Mouse (Mus musculus): Measurements from ENCODE around the gene Mrap2. TPM values are rescaled to one million over a fixed set of nuclear protein-coding genes. Genes with fewer than 3 reads are reported as not detected.

The Mrap2 gene
- polyA plus RNA-seq, 1 experiment = 0.02 TPM

DNA sequence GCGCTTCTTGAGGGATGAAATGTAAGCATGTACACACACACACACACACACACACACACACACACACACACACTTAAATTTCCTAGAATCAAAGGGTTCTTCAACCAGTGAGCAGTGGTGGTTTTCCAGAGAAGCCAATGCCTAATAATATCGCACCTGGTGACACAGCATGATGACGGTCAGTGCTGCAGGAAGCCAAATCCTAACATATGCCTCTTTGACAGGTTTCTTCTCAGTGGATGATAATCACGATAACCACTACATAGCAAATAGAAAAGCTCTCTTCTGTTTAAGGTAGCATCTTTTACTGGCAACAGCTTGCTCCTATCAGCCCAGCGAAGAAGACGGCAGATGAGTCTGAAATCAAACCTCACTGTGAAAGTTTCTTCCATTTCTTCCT lies 53.9 kb downstream of the Mrap2 start:
- Histone ChIP-seq H3ac (ENCODE audit: control insufficient read depth, insufficient read length) (no peak overlapping the region), H3K36me3 (ENCODE audit: control insufficient read depth, insufficient read depth) (peaks cover 48% of the 10 kb centered on the region), H3K27me3 (ENCODE audit: control insufficient read depth, insufficient read depth, insufficient read length) (no peaks in the 10 kb centered on the region), H3K4me2 (ENCODE audit: low read depth) (no peak overlapping the region), H3K79me2 (ENCODE audit: control insufficient read depth, insufficient read depth) (no peaks in the 10 kb centered on the region), H3K4me3 (no peak overlapping the region)
- no peak for TF ChIP-seq SRF (IDR thresholded peaks at IDR 0.05; ENCODE audit: control insufficient read depth, insufficient read length, low read depth)
- TF ChIP-seq MAX (IDR thresholded peaks at IDR 0.05; ENCODE audit: low read depth) = no peak
- no peak for TF ChIP-seq TCF12 (IDR thresholded peaks at IDR 0.05; ENCODE audit: insufficient read depth, poor library complexity, severe bottlenecking)
- no peak for TF ChIP-seq CEBPB (IDR thresholded peaks at IDR 0.05; ENCODE audit: insufficient read depth, poor library complexity, severe bottlenecking)
- TF ChIP-seq TCF3 (IDR thresholded peaks at IDR 0.05; ENCODE audit: insufficient read length, low read depth) = no peak
- no peak for TF ChIP-seq POLR2A (IDR thresholded peaks at IDR 0.05; ENCODE audit: insufficient read length, low read depth)

DNA sequence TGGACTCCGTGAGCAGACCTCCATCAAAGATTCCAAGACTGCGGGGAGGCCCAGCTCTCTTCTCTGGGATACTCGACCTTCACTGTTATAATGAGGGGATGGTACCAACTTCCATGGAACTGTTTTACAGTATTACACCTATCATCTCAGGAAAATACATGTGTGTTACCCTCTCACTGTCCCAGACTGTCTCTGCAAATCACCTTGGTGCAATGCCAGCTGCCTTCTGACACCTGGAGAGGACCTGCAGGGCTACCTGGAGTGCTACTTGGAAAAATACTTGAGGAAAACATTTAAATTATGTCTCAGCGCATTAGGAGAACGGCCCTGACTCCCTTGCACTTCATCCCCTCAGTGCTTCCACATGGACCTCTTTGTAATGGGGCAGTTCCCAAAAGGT lies 56.3 kb downstream of the Mrap2 start:
- H3K27me3 ChIP-seq (ENCODE audit: control insufficient read depth, insufficient read depth, insufficient read length) = no peaks in the 10 kb centered on the region
- no peak overlapping the region for H3K4me2 ChIP-seq (ENCODE audit: low read depth)
- peaks cover 54% of the 10 kb centered on the region for H3K36me3 ChIP-seq (ENCODE audit: control insufficient read depth, insufficient read depth)
- H3K4me3 ChIP-seq = no peak overlapping the region
- no peak overlapping the region for H3ac ChIP-seq (ENCODE audit: control insufficient read depth, insufficient read length)
- H3K79me2 ChIP-seq (ENCODE audit: control insufficient read depth, insufficient read depth) = no peaks in the 10 kb centered on the region
- TF ChIP-seq E2F4 (IDR thresholded peaks at IDR 0.05; ENCODE audit: insufficient read depth) (no peak), MYOD1 (IDR thresholded peaks at IDR 0.05; ENCODE audit: control insufficient read depth in 1 of 3, insufficient read length in 2 of 3, low read depth in 2 of 3) (no peak), MYOG (IDR thresholded peaks at IDR 0.05; ENCODE audit: control insufficient read depth in 1 of 3, insufficient read depth in 1 of 3, insufficient read length in 2 of 3, low read depth in 2 of 3) (no peak), TCF3 (IDR thresholded peaks at IDR 0.05; ENCODE audit: insufficient read length, low read depth) (no peak), REST (IDR thresholded peaks at IDR 0.05; ENCODE audit: insufficient read depth, insufficient read length) (no peak), CEBPB (IDR thresholded peaks at IDR 0.05; ENCODE audit: insufficient read depth, poor library complexity, severe bottlenecking) (no peak), SRF (IDR thresholded peaks at IDR 0.05; ENCODE audit: control insufficient read depth, insufficient read length, low read depth) (no peak), USF1 (IDR thresholded peaks at IDR 0.05; ENCODE audit: low read depth) (no peak), POLR2AphosphoS2 (IDR thresholded peaks at IDR 0.05; ENCODE audit: insufficient read length, low read depth) (no peak), MAX (IDR thresholded peaks at IDR 0.05; ENCODE audit: low read depth) (no peak), TCF12 (IDR thresholded peaks at IDR 0.05; ENCODE audit: insufficient read depth, poor library complexity, severe bottlenecking) (no peak), POLR2A (IDR thresholded peaks at IDR 0.05; ENCODE audit: insufficient read length, low read depth) (no peak)

DNA sequence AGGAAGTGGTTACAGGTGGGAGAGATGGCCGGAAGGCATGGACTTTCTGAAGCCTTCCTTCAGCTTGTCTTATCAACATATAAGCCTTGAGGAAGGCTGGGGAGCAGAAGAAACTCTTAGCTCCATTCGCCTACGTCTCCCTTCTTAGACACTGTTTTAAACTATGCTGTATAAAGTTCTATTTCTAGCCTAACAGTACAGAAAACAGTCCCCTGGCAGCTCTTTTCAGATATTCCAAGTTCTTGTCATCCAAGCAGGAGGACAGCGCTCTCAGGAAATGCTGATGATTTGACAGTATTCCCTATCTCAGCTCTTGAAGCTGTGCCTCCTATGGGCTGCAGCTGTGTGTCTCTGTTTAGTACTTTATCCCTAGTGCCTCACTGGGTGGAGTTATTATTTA lies 56.8 kb downstream of the Mrap2 start:
- Histone ChIP-seq H3K4me3 (no peak overlapping the region), H3ac (ENCODE audit: control insufficient read depth, insufficient read length) (no peak overlapping the region), H3K36me3 (ENCODE audit: control insufficient read depth, insufficient read depth) (peaks cover 57% of the 10 kb centered on the region)

DNA sequence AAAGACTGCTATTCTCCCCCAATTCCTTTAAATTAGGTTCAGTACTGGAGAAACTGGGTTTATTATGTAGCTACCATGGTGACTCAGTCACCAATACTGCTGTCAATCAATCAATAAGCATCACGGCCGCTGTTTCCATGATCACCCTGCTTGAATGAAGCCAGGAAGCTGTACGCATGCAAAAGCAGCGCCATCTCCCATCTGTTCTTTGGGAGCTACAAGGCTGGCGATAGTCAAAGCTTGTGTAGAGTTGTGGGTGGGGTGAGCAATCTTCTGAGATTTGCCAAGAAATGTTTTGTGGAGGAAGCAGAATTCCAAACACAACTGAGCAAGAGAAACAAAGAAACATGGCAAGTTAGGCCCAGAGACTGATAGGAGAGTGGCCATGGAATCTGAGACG lies 58.3 kb downstream of the Mrap2 start:
- Histone ChIP-seq H3K79me2 (ENCODE audit: control insufficient read depth, insufficient read depth) (no peaks in the 10 kb centered on the region), H3K27me3 (ENCODE audit: control insufficient read depth, insufficient read depth, insufficient read length) (no peaks in the 10 kb centered on the region), H3K4me2 (ENCODE audit: low read depth) (no peak overlapping the region), H3K36me3 (ENCODE audit: control insufficient read depth, insufficient read depth) (peaks cover 61% of the 10 kb centered on the region), H3K4me3 (no peak overlapping the region), H3ac (ENCODE audit: control insufficient read depth, insufficient read length) (no peak overlapping the region)
- TF ChIP-seq E2F4 (IDR thresholded peaks at IDR 0.05; ENCODE audit: insufficient read depth) (no peak), REST (IDR thresholded peaks at IDR 0.05; ENCODE audit: insufficient read depth, insufficient read length) (no peak), POLR2AphosphoS2 (IDR thresholded peaks at IDR 0.05; ENCODE audit: insufficient read length, low read depth) (no peak), MYOD1 (IDR thresholded peaks at IDR 0.05; ENCODE audit: control insufficient read depth in 1 of 3, insufficient read length in 2 of 3, low read depth in 2 of 3) (no peak)

More for the DNA sequence above, 56.8 kb downstream of the Mrap2 start:
- Histone ChIP-seq H3K79me2 (ENCODE audit: control insufficient read depth, insufficient read depth) (no peaks in the 10 kb centered on the region), H3K27me3 (ENCODE audit: control insufficient read depth, insufficient read depth, insufficient read length) (no peaks in the 10 kb centered on the region), H3K4me2 (ENCODE audit: low read depth) (no peak overlapping the region)
- TF ChIP-seq MYOG (IDR thresholded peaks at IDR 0.05; ENCODE audit: control insufficient read depth in 1 of 3, insufficient read depth in 1 of 3, insufficient read length in 2 of 3, low read depth in 2 of 3) = no peak
- TF ChIP-seq CEBPB (IDR thresholded peaks at IDR 0.05; ENCODE audit: insufficient read depth, poor library complexity, severe bottlenecking) = no peak
- no peak for TF ChIP-seq SRF (IDR thresholded peaks at IDR 0.05; ENCODE audit: control insufficient read depth, insufficient read length, low read depth)
- TF ChIP-seq TCF3 (IDR thresholded peaks at IDR 0.05; ENCODE audit: insufficient read length, low read depth) = no peak
- no peak for TF ChIP-seq POLR2AphosphoS2 (IDR thresholded peaks at IDR 0.05; ENCODE audit: insufficient read length, low read depth)
- TF ChIP-seq USF1 (IDR thresholded peaks at IDR 0.05; ENCODE audit: low read depth) = no peak
- no peak for TF ChIP-seq E2F4 (IDR thresholded peaks at IDR 0.05; ENCODE audit: insufficient read depth)
- TF ChIP-seq MAX (IDR thresholded peaks at IDR 0.05; ENCODE audit: low read depth) = no peak
- no peak for TF ChIP-seq TCF12 (IDR thresholded peaks at IDR 0.05; ENCODE audit: insufficient read depth, poor library complexity, severe bottlenecking)

DNA sequence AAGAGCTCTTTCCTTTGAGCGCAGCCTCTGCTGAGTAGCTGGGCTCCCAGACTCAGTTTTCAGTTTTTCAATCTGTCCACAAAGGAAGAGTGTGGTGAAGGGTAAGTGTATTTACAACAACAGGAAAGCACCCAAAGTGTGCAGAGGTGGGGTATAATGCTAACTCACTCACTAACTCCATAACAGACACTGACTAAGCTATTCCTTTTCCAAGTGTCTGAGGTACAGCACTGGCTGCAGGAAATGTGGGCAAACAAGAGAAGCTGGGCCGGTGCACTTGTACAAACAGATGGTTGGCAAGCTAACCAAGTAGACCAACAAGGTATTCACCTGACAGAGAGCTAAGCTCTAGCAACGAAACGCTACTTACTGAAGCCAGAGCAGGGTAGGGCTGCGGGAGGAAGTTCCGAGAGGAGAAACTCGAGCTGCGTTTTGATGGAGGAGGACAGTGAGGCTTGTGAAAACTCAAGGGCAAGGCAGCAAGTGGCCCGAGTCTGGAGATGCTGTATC lies 66.8 kb downstream of the Mrap2 start:
- H3K4me3 ChIP-seq = no peak overlapping the region
- H3ac ChIP-seq (ENCODE audit: control insufficient read depth, insufficient read length) = no peak overlapping the region
- H3K36me3 ChIP-seq (ENCODE audit: control insufficient read depth, insufficient read depth) = peaks cover 46% of the 10 kb centered on the region
- no peaks in the 10 kb centered on the region for H3K79me2 ChIP-seq (ENCODE audit: control insufficient read depth, insufficient read depth)
- TF ChIP-seq MAX (IDR thresholded peaks at IDR 0.05; ENCODE audit: low read depth) (no peak), POLR2A (IDR thresholded peaks at IDR 0.05; ENCODE audit: insufficient read length, low read depth) (no peak), TCF12 (IDR thresholded peaks at IDR 0.05; ENCODE audit: insufficient read depth, poor library complexity, severe bottlenecking) (no peak), USF1 (IDR thresholded peaks at IDR 0.05; ENCODE audit: low read depth) (no peak), SRF (IDR thresholded peaks at IDR 0.05; ENCODE audit: control insufficient read depth, insufficient read length, low read depth) (no peak), E2F4 (IDR thresholded peaks at IDR 0.05; ENCODE audit: insufficient read depth) (no peak), REST (IDR thresholded peaks at IDR 0.05; ENCODE audit: insufficient read depth, insufficient read length) (no peak), CEBPB (IDR thresholded peaks at IDR 0.05; ENCODE audit: insufficient read depth, poor library complexity, severe bottlenecking) (no peak), TCF3 (IDR thresholded peaks at IDR 0.05; ENCODE audit: insufficient read length, low read depth) (no peak), MYOG (IDR thresholded peaks at IDR 0.05; ENCODE audit: control insufficient read depth in 1 of 3, insufficient read depth in 1 of 3, insufficient read length in 2 of 3, low read depth in 2 of 3) (no peak), MYOD1 (IDR thresholded peaks at IDR 0.05; ENCODE audit: control insufficient read depth in 1 of 3, insufficient read length in 2 of 3, low read depth in 2 of 3) (no peak), POLR2AphosphoS2 (IDR thresholded peaks at IDR 0.05; ENCODE audit: insufficient read length, low read depth) (no peak)
- H3K4me2 ChIP-seq (ENCODE audit: low read depth) = no peak overlapping the region
- no peaks in the 10 kb centered on the region for H3K27me3 ChIP-seq (ENCODE audit: control insufficient read depth, insufficient read depth, insufficient read length)
